In genomic region chr11:51059151-51059571, GRCm38 (mm10) we compare ENCODE assay signal across 8 mouse cellular contexts. TPM values are rescaled to one million over a fixed set of nuclear protein-coding genes. Genes with fewer than 3 reads are reported as not detected.
DNase-seq lines count a peak whose midpoint lies in the region; ATAC-seq lines count a peak whose summit lies in the region.

Gene Zfp354a (plus strand): TSS chr11:51059257.

- no peaks in the 10 kb centered on the region for H3K9me3 ChIP-seq in forebrain, embryonic 15.5 days
- no peaks in the 10 kb centered on the region for H3K9me3 ChIP-seq in liver, embryonic 13.5 days (replicated peaks)
- no peaks in the 10 kb centered on the region for H3K9me3 ChIP-seq in neural tube, embryonic 15.5 days (replicated peaks)

- H3K4me3 ChIP-seq in forebrain, embryonic 15.5 days = peak within 1 kb of the TSS; percentile 93
- H3K4me3 ChIP-seq in liver, embryonic 13.5 days (replicated peaks) = peak within 1 kb of the TSS; percentile 66
- H3K4me3 ChIP-seq in neural tube, embryonic 15.5 days (replicated peaks) = peak within 1 kb of the TSS; percentile 67

- H3K4me1 ChIP-seq in forebrain, embryonic 15.5 days = peaks cover 8% of the 10 kb centered on the region
- peaks cover 9% of the 10 kb centered on the region for H3K4me1 ChIP-seq in liver, embryonic 13.5 days (replicated peaks)
- peaks cover 17% of the 10 kb centered on the region for H3K4me1 ChIP-seq in neural tube, embryonic 15.5 days

- intact Hi-C loops in heart, postnatal 10 days (cut with DNase I) = loop anchor here (2.0 to 10.0 kb wide), 3 partner anchors 120 to 232 kb away; partner anchors contain the start of genes BC049762, Clk4 and Zfp354c

- no peaks in the 10 kb centered on the region for H3K27me3 ChIP-seq in forebrain, embryonic 15.5 days
- H3K27me3 ChIP-seq in liver, embryonic 13.5 days = no peaks in the 10 kb centered on the region
- H3K27me3 ChIP-seq in neural tube, embryonic 15.5 days (replicated peaks) = no peaks in the 10 kb centered on the region

- ATAC-seq in forebrain, embryonic 15.5 days (replicated peaks) = peak; percentile 92
- peak; percentile 75 for ATAC-seq in liver, embryonic 13.5 days (ENCODE audit: low read depth)
- ATAC-seq in neural tube, embryonic 15.5 days (ENCODE audit: low FRiP score) = peak; percentile 95
- no peak for ATAC-seq in erythroid progenitor cell, adult 5-6 weeks (replicated peaks; ENCODE audit: low FRiP score, poor library complexity, severe bottlenecking)

- peaks cover 17% of the 10 kb centered on the region for H3K36me3 ChIP-seq in forebrain, embryonic 15.5 days
- H3K36me3 ChIP-seq in liver, embryonic 13.5 days = no peaks in the 10 kb centered on the region
- peaks cover 24% of the 10 kb centered on the region; the same call in 1 of the 2 replicates for H3K36me3 ChIP-seq in neural tube, embryonic 15.5 days

- 0% methylated on average over 32 of the region's 32 CpGs for WGBS in forebrain, embryonic 15.5 days
- WGBS in liver, embryonic 13.5 days (ENCODE audit: insufficient replicate concordance) = under 1% methylated on average over 32 of the region's 32 CpGs
- 0% methylated on average over 32 of the region's 32 CpGs for WGBS in neural tube, embryonic 15.5 days

- peak within 1 kb of the TSS; percentile 67 for H3K27ac ChIP-seq in forebrain, embryonic 15.5 days (replicated peaks)
- H3K27ac ChIP-seq in liver, embryonic 13.5 days = no peak within 1 kb of the TSS
- H3K27ac ChIP-seq in neural tube, embryonic 15.5 days (replicated peaks) = peak within 1 kb of the TSS; percentile 69

- peak; percentile 20 for DNase-seq in MN1 (ENCODE audit: low spot score)
- DNase-seq in cerebellum, adult 11 months = peak; percentile 79
- peak; percentile 72 to 73 for DNase-seq in heart, postnatal 10 days
- DNase-seq in kidney, postnatal 4 days = peak; percentile 83 to 88
- DNase-seq in liver, embryonic 13.5 days = peak; percentile 34

- peak within 1 kb of the TSS; percentile 86 for H3K4me2 ChIP-seq in forebrain, embryonic 15.5 days (replicated peaks)
- H3K4me2 ChIP-seq in liver, embryonic 13.5 days = peak within 1 kb of the TSS; percentile 73
- peak within 1 kb of the TSS; percentile 60 for H3K4me2 ChIP-seq in neural tube, embryonic 15.5 days

- H3K9ac ChIP-seq in forebrain, embryonic 15.5 days (replicated peaks) = peak within 1 kb of the TSS; percentile 93
- peak within 1 kb of the TSS; percentile 68 for H3K9ac ChIP-seq in liver, embryonic 13.5 days
- peak within 1 kb of the TSS; percentile 74 for H3K9ac ChIP-seq in neural tube, embryonic 15.5 days (replicated peaks)

RNA-seq across cellular contexts. Expression of gene Zfp354a, which starts in this region (rescaled TPM):
- polyA plus RNA-seq in forebrain, embryonic 15.5 days (2015; fragmentation: Nextera tagmentation; extraction: Ambion mirVana) = 12.3 and 12.5 TPM in 2 replicates
- 1 to 10 TPM; 2.1 to 2.9 TPM for total RNA-seq in heart, postnatal 10 days (2021)
- polyA plus RNA-seq in liver, embryonic 13.5 days (2015; fragmentation: Nextera tagmentation; extraction: Ambion mirVana) = 1.5 and 2.1 TPM in 2 replicates
- polyA plus RNA-seq in neural tube, embryonic 15.5 days (2015; fragmentation: Nextera tagmentation; extraction: Ambion mirVana) = 11.3 and 12.0 TPM in 2 replicates
- not detected in 2 replicates for total RNA-seq in erythroid progenitor cell, adult 5-6 weeks (2015; ENCODE audit: low replicate concordance)
- total RNA-seq in erythroid progenitor cell, adult 5-6 weeks (2017; ENCODE audit: low replicate concordance) = not detected in 2 replicates

Comparison
In these comparisons a context has a peak if more than half of its experiments do, and no peak if none do; other contexts are left out.
1. DNase-seq: peak in every context shown above with its lines; median percentile 86 in kidney, postnatal 4 days; 79 in cerebellum, adult 11 months; 72 in heart, postnatal 10 days; 34 in liver, embryonic 13.5 days; 20 in MN1.